Comparison of ENCODE assay signal across 9 mouse cellular contexts in the genomic region with DNA sequence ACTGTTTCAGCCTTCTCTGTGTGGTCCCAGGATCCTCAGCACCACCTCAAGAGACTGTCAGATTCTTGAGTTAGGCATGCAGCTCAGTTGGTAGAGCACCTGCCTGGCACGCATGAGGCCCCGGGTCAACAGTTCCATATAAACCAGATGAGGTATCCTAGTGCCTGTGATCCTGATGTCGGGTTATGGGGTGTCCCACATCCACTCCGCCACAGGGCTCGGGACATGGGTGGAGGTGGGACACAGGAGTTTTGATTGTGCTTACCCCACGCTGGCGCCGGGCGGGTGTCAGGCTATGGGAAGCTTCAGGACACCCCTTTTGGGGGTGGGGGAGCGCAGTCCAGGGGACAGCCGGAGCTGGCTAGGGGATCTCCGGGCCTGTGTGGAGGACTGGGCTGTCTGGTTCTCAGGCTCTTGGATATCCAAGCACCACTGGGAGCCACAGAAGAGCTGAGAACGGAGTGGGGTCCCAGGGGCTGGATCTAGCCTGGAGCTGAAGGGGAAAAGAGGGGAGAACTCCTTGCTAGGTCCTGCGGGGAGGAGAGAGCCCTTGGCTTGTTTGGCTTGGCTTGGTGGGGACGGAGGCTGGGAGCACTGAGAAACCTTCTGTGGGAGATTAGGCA. TPM values are rescaled to one million over a fixed set of nuclear protein-coding genes. Genes with fewer than 3 reads are reported as not detected.
DNase-seq lines count a peak whose midpoint lies in the region; ATAC-seq and TF ChIP-seq lines count a peak whose summit lies in the region.
"Had no signal": no experiment of that assay in that cellular context is flagged by ENCODE, and none has a peak within 500 bp of the region (broad histone marks: within the 10 kb centered on the region; RNA-seq: fewer than 3 reads in every experiment).

No protein-coding gene starts in this region.

- DNase-seq in heart, postnatal 36 days = no peak
- no peak for DNase-seq in embryonic facial prominence, embryonic 14.5 days (ENCODE audit: low spot score)
- DNase-seq in urinary bladder, postnatal 25 days (ENCODE audit: low spot score) = no peak
- no peak for DNase-seq in thymus, postnatal 36 days
- DNase-seq in adrenal gland, postnatal 4 days (ENCODE audit: low spot score in 2 of 2) = no peak

- H3K4me3 ChIP-seq in heart, embryonic 15.5 days = no peak overlapping the region
- H3K4me3 ChIP-seq in E14TG2a.4 (replicated peaks; ENCODE audit: low read length) = peak overlapping the region; percentile 55
- no peak overlapping the region for H3K4me3 ChIP-seq in embryonic facial prominence, embryonic 14.5 days (ENCODE audit: low read depth, low read length)
- no peak overlapping the region for H3K4me3 ChIP-seq in intestine, embryonic 15.5 days (replicated peaks)

- H3K27ac ChIP-seq in heart, embryonic 15.5 days = peak overlapping the region; percentile 79
- H3K27ac ChIP-seq in embryonic facial prominence, embryonic 14.5 days (replicated peaks; ENCODE audit: low read depth, low read length) = peak overlapping the region; percentile 63; the same call in 1 of the 2 replicates
- peak overlapping the region; percentile 74 for H3K27ac ChIP-seq in intestine, embryonic 15.5 days
- H3K27ac ChIP-seq: liver, embryonic 14.5 days had no signal

- TF ChIP-seq CTCF in E14TG2a.4 (conservative IDR thresholded peaks at IDR 0.05; ENCODE audit: low read length) = no peak

- intact Hi-C loops in heart, postnatal 36 days (cut with DNase I) = no loop called here

- H3K9ac ChIP-seq in heart, embryonic 15.5 days = no peak overlapping the region
- no peak overlapping the region for H3K9ac ChIP-seq in embryonic facial prominence, embryonic 14.5 days (ENCODE audit: low read depth, low read length)
- no peak overlapping the region for H3K9ac ChIP-seq in intestine, embryonic 15.5 days
- H3K9ac ChIP-seq: liver, embryonic 14.5 days had no signal

- H3K4me2 ChIP-seq in heart, embryonic 15.5 days = no peak overlapping the region
- no peak overlapping the region for H3K4me2 ChIP-seq in embryonic facial prominence, embryonic 14.5 days (ENCODE audit: low read depth, low read length)
- H3K4me2 ChIP-seq in intestine, embryonic 15.5 days (replicated peaks) = no peak overlapping the region

- WGBS in heart, embryonic 15.5 days = 83% methylated on average over 15 of the region's 15 CpGs
- 88% methylated on average over 15 of the region's 15 CpGs for WGBS in embryonic facial prominence, embryonic 14.5 days
- 93% methylated on average over 15 of the region's 15 CpGs for WGBS in intestine, embryonic 15.5 days

- ATAC-seq in heart, embryonic 15.5 days (replicated peaks; ENCODE audit: insufficient number of reproducible peaks, insufficient read depth, low FRiP score, low read depth) = no peak
- no peak for ATAC-seq in embryonic facial prominence, embryonic 14.5 days (ENCODE audit: low read depth)
- no peak for ATAC-seq in intestine, embryonic 15.5 days

- peaks cover 71% of the 10 kb centered on the region for H3K4me1 ChIP-seq in heart, embryonic 15.5 days (replicated peaks)
- peaks cover 71% of the 10 kb centered on the region for H3K4me1 ChIP-seq in E14TG2a.4 (replicated peaks; ENCODE audit: low read depth, low read length)
- H3K4me1 ChIP-seq in embryonic facial prominence, embryonic 14.5 days (ENCODE audit: control insufficient read depth, insufficient read depth, low read length) = peaks cover 58% of the 10 kb centered on the region
- H3K4me1 ChIP-seq in intestine, embryonic 15.5 days (replicated peaks) = peaks cover 44% of the 10 kb centered on the region

- H3K27me3 ChIP-seq in heart, embryonic 15.5 days = no peaks in the 10 kb centered on the region
- no peaks in the 10 kb centered on the region for H3K27me3 ChIP-seq in E14TG2a.4 (ENCODE audit: insufficient read depth, low read length)
- no peaks in the 10 kb centered on the region for H3K27me3 ChIP-seq in embryonic facial prominence, embryonic 14.5 days (replicated peaks; ENCODE audit: control insufficient read depth, insufficient read depth, low read length)
- no peaks in the 10 kb centered on the region for H3K27me3 ChIP-seq in intestine, embryonic 15.5 days (replicated peaks)

- H3K9me3 ChIP-seq in heart, embryonic 15.5 days (replicated peaks) = no peaks in the 10 kb centered on the region
- peaks cover 67% of the 10 kb centered on the region for H3K9me3 ChIP-seq in E14TG2a.4 (ENCODE audit: low read length)
- H3K9me3 ChIP-seq in embryonic facial prominence, embryonic 14.5 days (ENCODE audit: control insufficient read depth, low read length) = no peaks in the 10 kb centered on the region
- no peaks in the 10 kb centered on the region for H3K9me3 ChIP-seq in intestine, embryonic 15.5 days

- no peaks in the 10 kb centered on the region for H3K36me3 ChIP-seq in heart, embryonic 15.5 days
- H3K36me3 ChIP-seq in E14TG2a.4 (ENCODE audit: insufficient read depth, low read length) = peaks cover 52% of the 10 kb centered on the region
- H3K36me3 ChIP-seq in embryonic facial prominence, embryonic 14.5 days (ENCODE audit: control insufficient read depth, insufficient read depth, low read length) = no peaks in the 10 kb centered on the region
- H3K36me3 ChIP-seq in intestine, embryonic 15.5 days = no peaks in the 10 kb centered on the region

RNA-seq across cellular contexts. Expression of gene Trak1, which starts 39.1 kb away (rescaled TPM):
- polyA plus RNA-seq in heart, embryonic 15.5 days (2015; fragmentation: Nextera tagmentation; extraction: Ambion mirVana) = 37.0 and 46.4 TPM in 2 replicates
- 100 to 1,000 TPM; 305 to 315 TPM for total RNA-seq in heart, postnatal 36 days (2021)
- 20.4 and 28.3 TPM in 2 replicates for polyA plus RNA-seq in embryonic facial prominence, embryonic 14.5 days (2014; fragmentation: Nextera tagmentation; extraction: Ambion mirVana)
- 20.9 and 26.5 TPM in 2 replicates for polyA plus RNA-seq in intestine, embryonic 15.5 days (2015; fragmentation: Nextera tagmentation; extraction: Ambion mirVana)
- total RNA-seq in adrenal gland, postnatal 4 days (2021) = 10 to 100 TPM; 76.0 to 83.4 TPM

RNA-seq across cellular contexts. Expression of gene Ulk4, which starts 59.4 kb away (rescaled TPM):
- polyA plus RNA-seq in heart, embryonic 15.5 days (2015; fragmentation: Nextera tagmentation; extraction: Ambion mirVana) = 89.3 and 95.4 TPM in 2 replicates
- under 1 TPM; 0.17 to 0.46 TPM for total RNA-seq in heart, postnatal 36 days (2021)
- 125 and 136 TPM in 2 replicates for polyA plus RNA-seq in embryonic facial prominence, embryonic 14.5 days (2014; fragmentation: Nextera tagmentation; extraction: Ambion mirVana)
- 140 and 150 TPM in 2 replicates for polyA plus RNA-seq in intestine, embryonic 15.5 days (2015; fragmentation: Nextera tagmentation; extraction: Ambion mirVana)
- total RNA-seq in adrenal gland, postnatal 4 days (2021) = 1 to 10 TPM; 5.3 to 5.7 TPM
